Mouse (Mus musculus): ENCODE data around the gene Utp3. TPM values are rescaled to one million over a fixed set of nuclear protein-coding genes. Genes with fewer than 3 reads are reported as not detected.
A peak's percentile ranks its signal among the peaks of the same experiment; 100 is the strongest.

Gene Utp3
- polyA plus RNA-seq (2015; fragmentation: Nextera tagmentation; extraction: Ambion mirVana): 60.5 and 63.9 TPM in 2 replicates

DNA sequence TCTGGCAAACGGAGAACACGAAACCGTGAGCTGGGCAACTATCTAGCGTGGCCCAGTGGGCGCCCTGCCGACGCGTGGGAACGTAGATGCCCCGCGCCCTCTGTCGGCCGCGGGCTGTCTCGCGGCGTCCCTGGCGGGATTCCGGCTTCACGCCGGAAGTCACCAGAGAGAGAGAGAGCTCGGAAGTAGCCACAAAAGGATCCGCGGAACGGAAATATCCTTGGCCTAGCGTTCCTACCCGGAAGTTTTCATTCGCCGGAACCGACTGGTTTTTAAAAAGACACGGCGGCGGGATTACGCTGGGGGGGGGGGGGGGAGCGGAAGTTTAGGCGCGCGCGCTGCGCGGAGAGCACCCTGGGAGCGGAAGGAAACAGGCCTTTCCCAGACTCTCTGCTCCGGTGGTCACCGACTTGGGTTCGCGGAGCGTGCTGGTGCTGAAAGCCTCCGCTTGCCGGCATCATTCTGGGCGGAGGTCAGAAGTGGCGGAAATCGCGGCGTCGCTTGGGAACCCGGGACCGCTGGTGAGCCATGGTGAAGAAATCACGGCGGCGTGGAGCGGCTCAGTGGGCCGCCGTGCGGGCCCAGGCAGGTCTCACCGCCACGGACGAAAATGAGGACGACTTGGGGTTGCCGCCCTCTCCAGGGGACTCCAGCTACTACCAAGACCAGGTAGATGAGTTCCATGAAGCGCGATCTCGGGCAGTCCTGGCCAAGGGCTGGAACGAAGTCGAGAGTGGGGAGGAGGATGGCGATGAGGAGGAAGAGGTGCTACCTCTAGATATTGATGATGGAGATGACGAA lies at the start of gene Utp3:
Gene Utp3, plus strand, starts transcription at position 377 of the 801 bp plus-strand sequence.
- under 1% methylated on average over 75 of the region's 76 CpGs for WGBS
- peaks cover 18% of the 10 kb centered on the region for H3K4me1 ChIP-seq (replicated peaks; ENCODE audit: control insufficient read depth, insufficient read depth, low read length)
- H3K4me2 ChIP-seq (ENCODE audit: low read depth, low read length): peak within 1 kb of the TSS; percentile 92
- H3K9ac ChIP-seq (ENCODE audit: low read length): peak within 1 kb of the TSS; percentile 95
- H3K4me3 ChIP-seq (ENCODE audit: low read length): peak within 1 kb of the TSS; percentile 91
- ATAC-seq (ENCODE audit: low read depth): peak; percentile 96
- peaks cover 2% of the 10 kb centered on the region for H3K36me3 ChIP-seq (ENCODE audit: control insufficient read depth, insufficient read depth, low read length)
- no peaks in the 10 kb centered on the region for H3K9me3 ChIP-seq (ENCODE audit: control insufficient read depth, low read length)
- H3K27me3 ChIP-seq (ENCODE audit: control insufficient read depth, insufficient read depth, low read depth, low read length): no peaks in the 10 kb centered on the region
- peak within 1 kb of the TSS; percentile 96 for H3K27ac ChIP-seq (ENCODE audit: low read length)

DNA sequence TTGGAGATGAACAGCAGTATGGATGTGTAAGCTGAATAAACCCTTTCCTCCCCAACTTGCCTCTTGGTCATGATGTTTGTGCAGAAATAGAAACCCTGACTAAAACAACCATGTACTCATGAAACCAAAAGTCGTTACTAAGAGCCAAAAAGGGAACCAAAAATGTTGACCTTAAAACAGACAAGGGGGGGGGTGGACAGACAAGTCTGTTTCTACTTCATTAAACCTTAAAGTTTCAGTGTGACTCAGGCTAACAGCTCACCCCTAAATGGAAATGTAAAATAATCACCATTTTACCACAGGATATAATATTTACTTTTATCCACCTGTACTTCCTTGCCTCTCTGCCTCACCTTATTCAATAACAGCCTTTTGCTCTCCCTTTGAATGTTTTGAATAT lies 45.7 kb upstream of the Utp3 start:
- ATAC-seq (ENCODE audit: low read depth): no peak
- Histone ChIP-seq H3K4me2 (ENCODE audit: low read depth, low read length) (no peak overlapping the region), H3K4me1 (replicated peaks; ENCODE audit: control insufficient read depth, insufficient read depth, low read length) (no peaks in the 10 kb centered on the region), H3K27ac (ENCODE audit: low read length) (no peak overlapping the region), H3K9me3 (ENCODE audit: control insufficient read depth, low read length) (no peaks in the 10 kb centered on the region), H3K27me3 (ENCODE audit: control insufficient read depth, insufficient read depth, low read depth, low read length) (no peaks in the 10 kb centered on the region), H3K9ac (ENCODE audit: low read length) (no peak overlapping the region), H3K4me3 (ENCODE audit: low read length) (no peak overlapping the region), H3K36me3 (ENCODE audit: control insufficient read depth, insufficient read depth, low read length) (no peaks in the 10 kb centered on the region)
- 50% methylated on average over 1 of the region's 1 CpGs for WGBS

- no peaks in the 10 kb centered on the region for H3K9me3 ChIP-seq (ENCODE audit: control insufficient read depth, low read length)
- 84% methylated on average over 1 of the region's 1 CpGs for WGBS
- ATAC-seq (ENCODE audit: low read depth): no peak
Measured at GRCm38 (mm10) chr5:88508990-88509389, 45.3 kb upstream of the Utp3 start.

DNA sequence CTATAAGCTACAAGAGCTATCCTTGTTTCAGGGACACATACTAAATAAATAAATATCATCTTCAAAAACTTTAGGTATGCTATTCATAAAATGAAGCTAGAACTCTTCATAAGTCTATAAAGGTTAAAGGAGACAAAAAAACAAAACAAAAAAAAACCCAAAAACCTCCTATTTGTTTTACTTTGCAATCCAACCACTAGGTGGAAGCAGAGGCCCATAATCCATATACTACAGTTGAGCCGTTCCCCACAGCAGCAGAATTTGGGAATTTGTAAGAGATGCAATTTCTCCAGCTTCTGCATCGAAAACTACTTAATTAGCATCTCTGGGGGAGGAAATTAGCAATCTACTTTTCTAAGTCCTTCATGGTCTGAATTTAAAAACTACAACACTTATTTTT lies 35.0 kb upstream of the Utp3 start:
- H3K27me3 ChIP-seq (ENCODE audit: control insufficient read depth, insufficient read depth, low read depth, low read length): no peaks in the 10 kb centered on the region
- no peaks in the 10 kb centered on the region for H3K9me3 ChIP-seq (ENCODE audit: control insufficient read depth, low read length)
- no peaks in the 10 kb centered on the region for H3K4me1 ChIP-seq (replicated peaks; ENCODE audit: control insufficient read depth, insufficient read depth, low read length)
- H3K4me3 ChIP-seq (ENCODE audit: low read length): no peak overlapping the region
- 5% methylated on average over 2 of the region's 2 CpGs for WGBS
- no peak overlapping the region for H3K27ac ChIP-seq (ENCODE audit: low read length)
- no peak overlapping the region for H3K9ac ChIP-seq (ENCODE audit: low read length)
- ATAC-seq (ENCODE audit: low read depth): no peak
- no peak overlapping the region for H3K4me2 ChIP-seq (ENCODE audit: low read depth, low read length)
- H3K36me3 ChIP-seq (ENCODE audit: control insufficient read depth, insufficient read depth, low read length): no peaks in the 10 kb centered on the region

More at GRCm38 (mm10) chr5:88508990-88509389, 45.3 kb upstream of the Utp3 start:
- Histone ChIP-seq H3K27me3 (ENCODE audit: control insufficient read depth, insufficient read depth, low read depth, low read length) (no peaks in the 10 kb centered on the region), H3K9ac (ENCODE audit: low read length) (no peak overlapping the region), H3K4me1 (replicated peaks; ENCODE audit: control insufficient read depth, insufficient read depth, low read length) (no peaks in the 10 kb centered on the region), H3K4me2 (ENCODE audit: low read depth, low read length) (no peak overlapping the region), H3K36me3 (ENCODE audit: control insufficient read depth, insufficient read depth, low read length) (no peaks in the 10 kb centered on the region), H3K27ac (ENCODE audit: low read length) (no peak overlapping the region), H3K4me3 (ENCODE audit: low read length) (no peak overlapping the region)

DNA sequence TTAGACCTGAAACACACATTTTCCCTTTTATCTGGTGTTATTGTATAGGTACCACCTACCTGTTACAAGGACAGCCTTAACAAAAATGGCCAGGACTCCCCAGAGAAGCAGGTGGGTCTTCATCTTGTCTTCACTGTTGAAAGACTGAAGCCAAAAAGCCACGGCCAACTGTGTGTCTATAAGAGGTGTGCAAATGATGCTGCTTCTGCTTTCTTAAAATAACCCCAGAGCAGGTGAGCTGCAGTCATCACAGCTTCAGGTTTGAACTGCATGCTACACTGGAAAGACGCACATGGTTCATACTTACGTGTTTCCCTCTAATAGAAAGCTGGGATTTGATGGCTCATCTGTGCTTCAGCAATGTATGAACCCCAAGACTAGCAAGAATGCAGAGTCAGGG lies 26.6 kb upstream of the Utp3 start, which contains the start of gene Jchain:
Gene Jchain, minus strand, starts transcription at position 235 of the 400 bp plus-strand sequence.
- no peaks in the 10 kb centered on the region for H3K9me3 ChIP-seq (ENCODE audit: control insufficient read depth, low read length)
- no peaks in the 10 kb centered on the region for H3K27me3 ChIP-seq (ENCODE audit: control insufficient read depth, insufficient read depth, low read depth, low read length)
- no peak within 1 kb of the TSS for H3K4me3 ChIP-seq (ENCODE audit: low read length)
- ATAC-seq (ENCODE audit: low read depth): no peak
- H3K4me1 ChIP-seq (replicated peaks; ENCODE audit: control insufficient read depth, insufficient read depth, low read length): no peaks in the 10 kb centered on the region
- no peak within 1 kb of the TSS for H3K27ac ChIP-seq (ENCODE audit: low read length)
- no peaks in the 10 kb centered on the region for H3K36me3 ChIP-seq (ENCODE audit: control insufficient read depth, insufficient read depth, low read length)
- H3K9ac ChIP-seq (ENCODE audit: low read length): no peak within 1 kb of the TSS
- no peak within 1 kb of the TSS for H3K4me2 ChIP-seq (ENCODE audit: low read depth, low read length)
- WGBS: 82% methylated on average over 3 of the region's 3 CpGs

DNA sequence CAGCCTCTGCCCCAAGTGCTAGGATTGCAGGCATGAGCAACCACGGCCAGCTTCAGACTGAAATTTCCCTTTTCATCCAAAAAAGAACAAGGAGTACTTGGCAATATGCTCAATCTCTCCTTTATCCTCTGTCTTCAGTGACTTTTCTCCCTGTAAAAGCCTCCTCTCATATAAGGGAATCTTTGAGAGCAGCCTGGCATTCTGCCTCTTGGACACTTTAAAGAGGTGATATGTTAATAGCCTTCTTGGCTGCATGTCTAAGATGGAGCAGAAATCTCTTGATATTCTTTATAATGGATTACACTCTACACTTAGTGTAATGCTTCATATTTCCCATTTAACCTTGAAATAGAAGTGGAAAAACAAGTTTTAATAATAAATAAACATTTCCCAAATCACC lies 23.4 kb upstream of the Utp3 start:
- Histone ChIP-seq H3K27me3 (ENCODE audit: control insufficient read depth, insufficient read depth, low read depth, low read length) (no peaks in the 10 kb centered on the region), H3K4me2 (ENCODE audit: low read depth, low read length) (no peak overlapping the region), H3K27ac (ENCODE audit: low read length) (no peak overlapping the region), H3K9me3 (ENCODE audit: control insufficient read depth, low read length) (no peaks in the 10 kb centered on the region), H3K36me3 (ENCODE audit: control insufficient read depth, insufficient read depth, low read length) (no peaks in the 10 kb centered on the region), H3K9ac (ENCODE audit: low read length) (no peak overlapping the region), H3K4me3 (ENCODE audit: low read length) (no peak overlapping the region), H3K4me1 (replicated peaks; ENCODE audit: control insufficient read depth, insufficient read depth, low read length) (no peaks in the 10 kb centered on the region)
- WGBS: 42% methylated on average over 1 of the region's 1 CpGs
- no peak for ATAC-seq (ENCODE audit: low read depth)

DNA sequence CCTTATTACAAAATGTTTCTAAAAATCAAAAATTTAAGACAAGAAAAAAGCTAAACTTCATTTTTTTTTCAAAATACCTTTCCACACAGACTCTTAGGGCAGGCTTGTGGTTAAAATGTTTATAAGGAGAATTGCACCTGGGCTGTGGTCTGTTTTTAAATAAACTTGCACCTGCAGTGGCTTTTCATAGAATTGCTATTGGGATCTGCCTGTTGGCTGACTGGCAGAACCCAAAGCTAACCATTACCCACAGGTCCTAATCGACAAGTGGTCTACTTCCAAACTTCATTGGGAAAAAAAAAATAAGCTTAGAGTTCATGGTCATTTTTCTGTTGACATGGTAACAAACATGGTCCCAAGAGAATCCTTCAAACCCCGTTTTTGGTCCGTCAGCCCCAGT lies 19.6 kb upstream of the Utp3 start:
- Histone ChIP-seq H3K4me3 (ENCODE audit: low read length) (no peak overlapping the region), H3K9me3 (ENCODE audit: control insufficient read depth, low read length) (no peaks in the 10 kb centered on the region), H3K27me3 (ENCODE audit: control insufficient read depth, insufficient read depth, low read depth, low read length) (no peaks in the 10 kb centered on the region), H3K4me1 (replicated peaks; ENCODE audit: control insufficient read depth, insufficient read depth, low read length) (no peaks in the 10 kb centered on the region), H3K4me2 (ENCODE audit: low read depth, low read length) (no peak overlapping the region), H3K9ac (ENCODE audit: low read length) (no peak overlapping the region), H3K36me3 (ENCODE audit: control insufficient read depth, insufficient read depth, low read length) (no peaks in the 10 kb centered on the region), H3K27ac (ENCODE audit: low read length) (no peak overlapping the region)
- 51% methylated on average over 3 of the region's 3 CpGs for WGBS
- ATAC-seq (ENCODE audit: low read depth): no peak

- no peaks in the 10 kb centered on the region for H3K9me3 ChIP-seq (ENCODE audit: control insufficient read depth, low read length)
- H3K9ac ChIP-seq (ENCODE audit: low read length): no peak overlapping the region
- no peak for ATAC-seq (ENCODE audit: low read depth)
- H3K27me3 ChIP-seq (ENCODE audit: control insufficient read depth, insufficient read depth, low read depth, low read length): no peaks in the 10 kb centered on the region
- H3K36me3 ChIP-seq (ENCODE audit: control insufficient read depth, insufficient read depth, low read length): no peaks in the 10 kb centered on the region
- H3K4me3 ChIP-seq (ENCODE audit: low read length): no peak overlapping the region
- H3K4me1 ChIP-seq (replicated peaks; ENCODE audit: control insufficient read depth, insufficient read depth, low read length): no peaks in the 10 kb centered on the region
- no peak overlapping the region for H3K27ac ChIP-seq (ENCODE audit: low read length)
- H3K4me2 ChIP-seq (ENCODE audit: low read depth, low read length): no peak overlapping the region
Measured at GRCm38 (mm10) chr5:88540845-88541244, 13.4 kb upstream of the Utp3 start.

- peak; percentile 62; the same call in 1 of the 2 replicates for ATAC-seq (ENCODE audit: low read depth)
- 55% methylated on average over 5 of the region's 5 CpGs for WGBS
- H3K27ac ChIP-seq (ENCODE audit: low read length): no peak overlapping the region
- H3K9me3 ChIP-seq (ENCODE audit: control insufficient read depth, low read length): no peaks in the 10 kb centered on the region
- no peak overlapping the region for H3K4me2 ChIP-seq (ENCODE audit: low read depth, low read length)
- H3K27me3 ChIP-seq (ENCODE audit: control insufficient read depth, insufficient read depth, low read depth, low read length): no peaks in the 10 kb centered on the region
- H3K9ac ChIP-seq (ENCODE audit: low read length): no peak overlapping the region
- H3K4me1 ChIP-seq (replicated peaks; ENCODE audit: control insufficient read depth, insufficient read depth, low read length): no peaks in the 10 kb centered on the region
- H3K36me3 ChIP-seq (ENCODE audit: control insufficient read depth, insufficient read depth, low read length): no peaks in the 10 kb centered on the region
- no peak overlapping the region for H3K4me3 ChIP-seq (ENCODE audit: low read length)
Measured at GRCm38 (mm10) chr5:88542651-88543282, 11.5 kb upstream of the Utp3 start.
